Mouse (Mus musculus): ENCODE measurements around the gene Fam222b. TPM values are rescaled to one million over a fixed set of nuclear protein-coding genes. Genes with fewer than 3 reads are reported as not detected.
A peak's percentile ranks its signal among the peaks of the same experiment; 100 is the strongest.
"Not testable (repeated sequence)": the region's sequence is repeated elsewhere in the genome, so short reads cannot be mapped to it uniquely, and the experiment has no call there.

Gene Fam222b
- 10 to 100 TPM; 16.9 to 20.3 TPM for total RNA-seq (2021)
- long read RNA-seq, experiment 1, partial matches to known transcripts = 7 of 10 reads
- long read RNA-seq, experiment 1, other reads (novel, unspliced or antisense) = 1 of 10 reads
- long read RNA-seq, experiment 2, partial matches to known transcripts = 0 of 11 reads
- long read RNA-seq, experiment 2, other reads (novel, unspliced or antisense) = 6 of 11 reads

- DNase-seq = peak; percentile 97 to 98
These were observed at the start of gene Fam222b for GRCm38 (mm10) chr11:78094504-78095143. Fam222b (plus strand) TSS chr11:78094660.

DNA sequence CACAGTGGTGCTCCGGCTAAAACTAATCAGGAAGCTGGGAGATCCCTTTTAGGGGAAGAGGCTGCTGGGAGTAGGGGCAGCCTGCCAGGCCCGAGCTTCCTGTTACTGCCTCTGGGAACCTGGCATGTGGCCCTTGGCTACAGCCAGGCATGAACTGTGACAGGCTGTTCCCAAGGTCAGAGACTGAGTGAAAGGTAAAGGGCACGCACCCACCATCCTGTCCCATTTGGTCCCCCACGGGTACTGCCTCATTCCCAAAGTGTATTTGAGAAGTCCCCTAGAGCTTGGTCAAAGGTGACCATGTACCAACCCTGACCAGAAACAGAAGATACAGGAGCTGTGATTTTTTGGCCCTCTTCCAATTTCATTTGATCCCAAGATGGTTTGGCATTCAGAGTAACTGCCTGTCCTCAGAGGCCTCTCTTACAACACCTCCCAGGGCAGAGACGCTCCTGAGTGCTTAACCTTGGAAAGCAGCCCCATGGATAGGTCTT is 49.7 kb upstream of the Fam222b start:
- peak; percentile 93 to 94 for DNase-seq

DNA sequence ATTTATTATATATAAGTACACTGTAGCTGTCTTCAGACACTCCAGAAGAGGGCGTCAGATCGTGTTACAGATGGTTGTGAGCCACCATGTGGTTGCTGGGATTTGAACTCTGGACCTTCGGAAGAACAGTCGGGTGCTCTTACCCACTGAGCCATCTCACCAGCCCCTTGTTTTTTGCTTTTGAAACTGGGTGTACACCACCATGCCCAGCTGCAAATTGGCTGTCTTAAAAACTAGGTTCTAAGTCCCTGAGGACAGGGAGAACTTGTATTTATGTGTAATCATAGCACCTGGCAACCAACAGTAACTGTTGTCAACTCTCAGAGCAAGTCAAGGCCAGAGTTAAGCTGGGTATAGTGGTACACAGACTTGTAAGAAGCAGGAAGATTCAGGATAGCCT is 45.8 kb upstream of the Fam222b start:
- not testable (repeated sequence) for DNase-seq

- DNase-seq = no peak
These were observed 41.4 kb upstream of the Fam222b start for GRCm38 (mm10) chr11:78053078-78053477.

GRCm38 (mm10) chr11:78056946-78057345 is 37.5 kb upstream of the Fam222b start:
- no peak for DNase-seq

DNA sequence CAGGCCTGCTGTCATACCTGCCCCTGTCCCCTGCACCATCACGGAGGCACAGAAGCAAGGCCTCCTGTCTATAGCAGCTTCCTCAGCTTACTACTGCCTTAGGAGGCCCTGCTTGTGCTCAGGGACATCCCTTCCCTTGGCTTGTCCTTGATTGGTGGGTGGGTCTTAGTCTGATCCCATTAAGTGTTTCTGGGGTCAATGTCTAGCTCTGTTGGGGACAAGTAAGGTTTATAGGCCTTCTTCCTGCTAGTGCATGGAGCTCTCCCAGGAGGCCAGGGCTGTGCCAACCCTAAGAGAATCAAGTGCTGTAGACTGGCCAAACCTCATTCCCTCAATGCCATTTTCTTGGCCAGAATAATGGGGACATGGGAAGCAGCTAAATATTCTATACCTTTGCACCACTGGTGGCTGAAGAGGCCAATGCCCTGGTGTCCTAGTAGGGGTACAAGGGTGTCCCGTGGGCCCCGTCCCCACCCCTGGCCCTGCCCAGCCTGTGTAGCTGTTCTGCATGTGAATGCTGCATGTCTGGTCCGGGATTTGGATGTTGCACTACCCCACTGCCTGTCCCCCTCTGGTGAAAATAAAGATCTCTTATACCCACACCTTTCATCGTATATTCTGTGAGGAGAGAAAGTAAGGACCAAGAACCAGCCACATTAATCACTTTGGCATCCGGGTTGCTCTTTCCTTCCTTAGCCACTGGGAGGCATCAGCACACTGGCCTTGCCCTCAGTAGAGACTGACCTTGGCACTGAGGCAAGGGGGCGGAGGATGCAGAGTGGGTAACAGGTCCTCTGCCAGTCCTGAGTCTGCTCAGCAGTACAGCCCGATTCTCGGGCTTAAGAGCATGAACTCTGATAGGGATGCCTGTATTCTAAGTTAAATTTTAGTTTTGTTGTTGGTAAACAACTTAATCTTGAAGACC is 34.4 kb upstream of the Fam222b start:
- DNase-seq = peak; percentile 90 to 91

GRCm38 (mm10) chr11:78062563-78062962 is 31.9 kb upstream of the Fam222b start:
- DNase-seq = no peak

DNA sequence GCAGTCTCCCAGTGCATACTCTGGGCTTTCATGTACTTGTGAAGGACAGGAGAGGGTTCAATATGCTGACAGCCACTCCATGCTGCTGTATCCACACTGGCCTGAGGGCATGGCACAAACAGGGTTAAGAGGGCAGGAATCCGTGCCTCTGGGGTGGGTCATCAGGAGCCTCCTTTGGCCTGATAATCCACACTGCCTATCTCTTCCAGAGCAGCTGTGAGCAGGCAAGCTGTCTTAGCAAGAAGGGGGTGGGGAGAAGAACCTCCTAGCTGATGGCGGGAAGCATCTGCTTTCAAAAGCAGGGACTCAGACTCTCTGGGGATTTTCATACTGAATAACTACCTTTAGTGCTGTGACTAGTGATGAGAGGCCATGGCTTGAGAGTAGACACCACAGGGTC is 28.6 kb upstream of the Fam222b start:
- no peak for DNase-seq

GRCm38 (mm10) chr11:78066641-78067040 is 27.8 kb upstream of the Fam222b start:
- no peak for DNase-seq

- no peak for DNase-seq
These were observed 26.9 kb upstream of the Fam222b start for GRCm38 (mm10) chr11:78067566-78067965.

- no peak for DNase-seq
These were observed 25.3 kb upstream of the Fam222b start for GRCm38 (mm10) chr11:78069130-78069529.

GRCm38 (mm10) chr11:78069646-78070045 is 24.8 kb upstream of the Fam222b start:
- DNase-seq = no peak

DNA sequence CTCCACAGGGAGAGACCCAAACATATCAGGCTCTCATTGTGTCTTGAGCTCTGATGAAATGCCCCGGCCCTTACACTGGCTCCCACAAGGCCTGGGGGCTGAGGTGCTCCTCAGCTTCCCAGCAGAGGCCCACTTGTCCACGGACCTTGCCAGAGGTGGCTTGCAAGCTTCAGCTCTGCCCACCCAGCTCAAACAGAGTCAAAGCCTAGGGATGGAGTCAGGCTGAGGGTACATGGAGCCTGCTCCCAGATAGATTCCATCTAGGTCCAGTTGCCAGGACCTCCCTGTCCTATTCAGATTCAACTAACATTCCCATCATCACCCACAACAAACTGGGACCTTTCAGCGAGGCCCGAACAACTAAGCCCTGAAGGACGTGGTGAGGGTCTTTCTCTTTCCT is 22.5 kb upstream of the Fam222b start:
- DNase-seq = no peak

- DNase-seq = no peak
These were observed 21.9 kb upstream of the Fam222b start for GRCm38 (mm10) chr11:78072425-78073130.

DNA sequence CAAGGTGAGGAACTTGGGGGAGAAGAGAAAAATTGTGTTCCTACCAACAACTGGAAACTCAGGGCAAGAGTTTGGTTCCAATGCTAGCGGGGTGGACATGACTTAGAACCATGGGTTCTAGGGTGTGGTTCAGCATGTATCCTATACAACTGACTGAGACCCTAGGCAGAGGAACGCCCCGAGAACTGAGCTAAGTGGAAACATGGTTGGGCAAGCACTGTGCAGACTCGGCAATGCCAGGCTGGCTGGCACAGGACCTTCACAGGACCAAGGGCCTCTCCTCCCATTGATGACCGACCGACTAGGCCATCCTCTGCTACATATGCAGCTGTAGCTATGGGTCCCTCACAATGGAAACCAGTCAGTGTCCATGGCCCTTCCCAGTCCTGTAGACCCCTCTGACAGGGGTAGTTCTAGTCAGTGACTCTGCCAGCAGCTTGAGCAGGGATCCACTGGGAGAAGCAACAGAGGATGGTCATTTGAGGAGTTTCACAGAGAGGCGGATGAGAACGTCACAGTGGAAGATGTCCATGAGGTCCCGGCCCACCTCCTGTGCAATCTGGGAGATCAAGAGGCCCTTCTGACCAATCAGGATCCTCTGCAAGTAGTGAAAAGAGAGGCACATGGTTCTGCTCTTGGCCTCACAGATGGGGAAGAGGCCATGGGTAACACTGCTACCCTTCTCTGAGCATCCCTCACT is 20.7 kb upstream of the Fam222b start:
- DNase-seq = no peak

DNA sequence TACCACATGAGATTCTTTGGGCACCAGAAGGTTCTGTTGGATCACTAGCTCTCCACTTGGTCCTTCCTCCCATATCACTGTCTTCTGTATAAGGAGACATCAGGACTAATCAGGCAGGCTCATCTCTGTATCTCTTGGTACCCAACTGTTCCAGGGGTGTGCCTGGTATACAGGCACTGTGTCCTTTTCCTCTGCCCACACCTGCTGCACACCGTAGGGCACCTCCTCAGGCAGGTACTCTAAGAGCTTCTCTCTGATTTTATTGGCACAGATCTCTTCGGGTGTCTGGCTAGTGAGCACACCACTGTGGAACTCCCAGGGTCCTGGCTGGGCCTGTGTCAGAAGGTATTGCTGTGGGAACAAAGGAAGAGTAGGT is 20.2 kb upstream of the Fam222b start:
- DNase-seq = no peak

GRCm38 (mm10) chr11:78074666-78075065 is 19.8 kb upstream of the Fam222b start:
- DNase-seq = no peak

- DNase-seq = peak; percentile 89 to 90
These were observed 14.2 kb upstream of the Fam222b start, which contains the start of gene Eral1 for GRCm38 (mm10) chr11:78079961-78080921. Eral1 (minus strand) TSS chr11:78080383.

- DNase-seq = no peak
These were observed 10.9 kb upstream of the Fam222b start for GRCm38 (mm10) chr11:78083595-78083994.

DNA sequence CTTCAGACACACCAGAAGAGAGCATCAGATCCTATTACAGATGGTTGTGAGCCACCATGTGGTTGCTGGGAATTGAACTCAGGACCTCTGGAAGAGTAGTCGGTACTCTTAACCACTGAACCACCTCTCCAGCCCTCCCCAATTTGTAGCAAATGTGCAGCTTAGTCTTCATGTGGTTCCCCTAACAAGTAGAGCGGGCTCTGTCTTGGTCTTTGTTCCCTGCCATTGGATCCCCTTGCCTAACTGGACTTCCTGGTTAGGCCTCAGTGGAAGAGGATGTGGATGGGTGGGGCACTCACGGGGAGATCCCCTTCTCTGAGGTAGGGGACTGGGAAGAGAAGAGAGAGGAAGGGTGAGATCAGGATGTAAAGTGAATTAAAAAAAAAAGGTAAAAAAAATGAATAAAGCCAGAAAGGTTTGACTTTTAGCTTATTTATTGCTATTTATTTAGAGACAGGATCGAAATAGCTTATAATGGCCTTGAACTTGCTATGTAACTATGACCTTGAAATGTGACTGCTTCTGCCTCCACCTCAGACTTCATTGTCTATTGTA is 7.5 kb upstream of the Fam222b start:
- DNase-seq = no peak

Measured in adrenal gland, postnatal 36 days (tissue).